Mouse (Mus musculus) limb, embryonic 12.5 days (tissue): ENCODE measurements around the gene Relch. TPM values are rescaled to one million over a fixed set of nuclear protein-coding genes. Genes with fewer than 3 reads are reported as not detected.

ENCODE experiments used
- ATAC-seq: fragments of 200-750 bp; cut with Nextera tagmentation; 2 replicates; pipeline ENCODE4 v1.8.0; 2017; ENCODE audit warnings: low read depth, moderate TSS enrichment; ENCODE audit not compliant: insufficient number of reproducible peaks, insufficient read depth, low FRiP score, low TSS enrichment
- H3K27ac ChIP-seq: fragments of 300-500 bp; sonication (generic); 2 replicates; pipeline ENCODE4 v1.5.1; 2016; ENCODE audit warnings: mild to moderate bottlenecking, moderate library complexity
- H3K27me3 ChIP-seq: fragments of 300-500 bp; sonication (generic); 2 replicates; pipeline ENCODE4 v1.6.1; 2016; ENCODE audit warnings: mild to moderate bottlenecking, moderate library complexity
- H3K36me3 ChIP-seq: fragments of 300-500 bp; sonication (generic); 2 replicates; pipeline ENCODE4 v1.6.1; 2016; ENCODE audit warnings: mild to moderate bottlenecking, moderate library complexity
- H3K4me1 ChIP-seq: fragments of 300-500 bp; sonication (generic); replicated peaks from 2 replicates; pipeline ENCODE4 v1.6.1; 2016
- H3K4me2 ChIP-seq: fragments of 300-500 bp; sonication (generic); 2 replicates; pipeline ENCODE4 v1.6.1; 2016; ENCODE audit warnings: mild to moderate bottlenecking, moderate library complexity
- H3K4me3 ChIP-seq: fragments of 300-500 bp; sonication (generic); replicated peaks from 2 replicates; pipeline ENCODE4 v1.5.1; 2016; ENCODE audit warnings: mild to moderate bottlenecking
- H3K9ac ChIP-seq: fragments of 300-500 bp; sonication (generic); replicated peaks from 2 replicates; pipeline ENCODE4 v1.6.1; 2016; ENCODE audit warnings: mild to moderate bottlenecking, moderate library complexity
- H3K9me3 ChIP-seq: fragments of 300-500 bp; sonication (generic); 2 replicates; pipeline ENCODE4 v1.6.1; 2016; ENCODE audit warnings: mild to moderate bottlenecking, moderate library complexity
- WGBS: fragments of 180-500 bp; shearing (Covaris S2); methylation state at CpG from one replicate; pipeline ENCODE4 v1.1.7; 2016; 5-methylcytosine and 5-hydroxymethylcytosine counted together
- polyA plus RNA-seq: library from polyadenylated mRNA; unstranded; fragments of >200 nt; fragmentation: Nextera tagmentation; extraction: Ambion mirVana; gene quantifications from 2 replicates; pipeline ENCODE4 v1.2.1, GENCODE M21; 2016

Relch gene
- polyA plus RNA-seq, 1 experiment from 2014 or later, result 29.7 TPM

GRCm38 (mm10) chr1:105776426-105776825 is 112.8 kb downstream of the Relch start:
- 92% methylated on average over 4 of the region's 4 CpGs for WGBS
- Histone ChIP-seq H3K27me3 (peaks cover 35% of the 10 kb centered on the region), H3K9me3 (no peaks in the 10 kb centered on the region), H3K27ac (no peak overlapping the region), H3K4me3 (no peak overlapping the region), H3K4me1 (0 out of 2 replicates have a peak, but pooled peaks cover 3% of the 10 kb centered on the region), H3K9ac (no peak overlapping the region), H3K36me3 (no peaks in the 10 kb centered on the region), H3K4me2 (no peak overlapping the region)
- no peak for ATAC-seq

DNA sequence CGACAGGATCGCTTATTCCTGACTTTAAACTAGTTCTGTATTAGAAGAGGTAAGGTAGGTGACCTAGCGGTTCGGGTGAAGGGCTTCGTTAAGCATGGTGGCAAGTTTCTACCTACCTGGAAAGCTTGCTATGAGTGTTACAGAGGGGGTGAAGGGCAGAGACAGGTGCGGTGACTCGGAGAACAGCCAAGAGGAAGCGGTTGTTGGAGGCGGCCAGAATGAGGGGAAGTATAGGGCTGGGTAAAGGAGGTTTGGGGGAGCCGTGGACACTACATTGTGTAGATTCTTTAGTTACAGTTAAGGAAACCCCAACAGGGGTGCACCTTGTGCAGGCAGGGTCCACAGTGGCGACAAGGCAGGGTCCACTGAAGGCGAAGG is 116.4 kb downstream of the Relch start:
- Histone ChIP-seq H3K9ac (no peak overlapping the region), H3K27me3 (peaks cover 56% of the 10 kb centered on the region), H3K27ac (no peak overlapping the region), H3K4me1 (peaks cover 9% of the 10 kb centered on the region; the same call in 1 of the 2 replicates), H3K9me3 (no peaks in the 10 kb centered on the region), H3K4me3 (peak overlapping the region; percentile 58), H3K36me3 (no peaks in the 10 kb centered on the region), H3K4me2 (peak overlapping the region; percentile 94)
- 34% methylated on average over 12 of the region's 12 CpGs for WGBS
- peak; percentile 60 for ATAC-seq

GRCm38 (mm10) chr1:105780457-105781364 is 117.0 kb downstream of the Relch start, which contains the start of gene Tnfrsf11a:
Gene Tnfrsf11a (plus strand): TSS chr1:105780718.
- 3% methylated on average over 67 of the region's 77 CpGs for WGBS
- peak within 1 kb of the TSS; percentile 58 for H3K4me3 ChIP-seq
- peak within 1 kb of the TSS; percentile 94 for H3K4me2 ChIP-seq
- ATAC-seq, result peak; percentile 60; the same call in 1 of the 2 replicates
- H3K27me3 ChIP-seq, result peaks cover 56% of the 10 kb centered on the region
- H3K9ac ChIP-seq, result peak within 1 kb of the TSS; percentile 53
- H3K9me3 ChIP-seq, result no peaks in the 10 kb centered on the region
- peaks cover 12% of the 10 kb centered on the region; the same call in 1 of the 2 replicates for H3K4me1 ChIP-seq
- H3K27ac ChIP-seq, result no peak within 1 kb of the TSS
- no peaks in the 10 kb centered on the region for H3K36me3 ChIP-seq

GRCm38 (mm10) chr1:105781391-105782146 is 117.9 kb downstream of the Relch start:
- H3K4me2 ChIP-seq, result peak overlapping the region; percentile 94; the same call in 1 of the 2 replicates
- no peaks in the 10 kb centered on the region for H3K9me3 ChIP-seq
- H3K27me3 ChIP-seq, result peaks cover 56% of the 10 kb centered on the region
- no peak for ATAC-seq
- H3K4me1 ChIP-seq, result peaks cover 12% of the 10 kb centered on the region; the same call in 1 of the 2 replicates
- H3K4me3 ChIP-seq, result peak overlapping the region; percentile 58
- 32% methylated on average over 12 of the region's 12 CpGs for WGBS
- no peak overlapping the region for H3K9ac ChIP-seq
- no peaks in the 10 kb centered on the region for H3K36me3 ChIP-seq
- H3K27ac ChIP-seq, result no peak overlapping the region

DNA sequence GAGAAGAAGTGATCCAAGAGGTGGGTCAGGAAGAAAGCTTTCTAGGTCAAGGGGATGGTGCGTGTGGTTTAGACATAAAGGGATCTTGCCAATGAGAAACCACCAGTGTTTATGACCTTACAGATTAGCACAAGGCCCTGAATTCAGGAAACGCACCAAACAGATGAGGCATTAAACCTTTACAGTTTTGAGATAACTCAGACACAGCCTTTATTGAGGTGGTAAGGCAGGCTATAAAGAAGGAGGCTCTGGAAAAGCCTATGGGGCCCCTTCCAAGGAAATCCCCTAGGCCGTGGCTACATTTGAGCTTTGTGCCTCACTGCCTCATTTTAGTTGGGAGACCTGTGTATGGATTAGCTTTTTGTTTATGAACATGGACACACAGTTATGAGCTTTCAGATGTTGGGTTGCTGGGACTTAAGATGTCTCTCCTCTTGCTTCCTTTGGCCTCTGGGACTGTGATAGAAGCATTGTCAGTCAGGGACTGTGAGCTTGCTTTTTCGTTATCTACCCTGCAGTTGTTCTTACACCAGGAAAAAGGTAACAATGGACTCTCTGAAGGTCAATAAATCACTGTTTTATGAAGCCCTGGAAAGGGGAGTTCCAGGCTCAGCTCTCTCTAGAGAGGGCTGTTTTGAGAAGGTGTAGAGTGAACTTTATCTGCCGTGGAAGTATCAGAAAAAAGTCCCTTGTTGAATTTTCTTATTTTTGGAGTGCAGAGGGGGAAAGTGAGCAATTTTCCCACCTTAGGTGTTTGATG is 120.8 kb downstream of the Relch start:
- no peak overlapping the region for H3K9ac ChIP-seq
- H3K27ac ChIP-seq, result no peak overlapping the region
- H3K36me3 ChIP-seq, result no peaks in the 10 kb centered on the region
- no peak for ATAC-seq
- no peak overlapping the region for H3K4me3 ChIP-seq
- H3K4me2 ChIP-seq, result no peak overlapping the region
- H3K9me3 ChIP-seq, result no peaks in the 10 kb centered on the region
- peaks cover 12% of the 10 kb centered on the region; the same call in 1 of the 2 replicates for H3K4me1 ChIP-seq
- 30% methylated on average over 5 of the region's 5 CpGs for WGBS
- H3K27me3 ChIP-seq, result peaks cover 39% of the 10 kb centered on the region

- no peak for ATAC-seq
- 55% methylated on average over 4 of the region's 4 CpGs for WGBS
Observed at GRCm38 (mm10) chr1:105785146-105785545, 121.5 kb downstream of the Relch start.

DNA sequence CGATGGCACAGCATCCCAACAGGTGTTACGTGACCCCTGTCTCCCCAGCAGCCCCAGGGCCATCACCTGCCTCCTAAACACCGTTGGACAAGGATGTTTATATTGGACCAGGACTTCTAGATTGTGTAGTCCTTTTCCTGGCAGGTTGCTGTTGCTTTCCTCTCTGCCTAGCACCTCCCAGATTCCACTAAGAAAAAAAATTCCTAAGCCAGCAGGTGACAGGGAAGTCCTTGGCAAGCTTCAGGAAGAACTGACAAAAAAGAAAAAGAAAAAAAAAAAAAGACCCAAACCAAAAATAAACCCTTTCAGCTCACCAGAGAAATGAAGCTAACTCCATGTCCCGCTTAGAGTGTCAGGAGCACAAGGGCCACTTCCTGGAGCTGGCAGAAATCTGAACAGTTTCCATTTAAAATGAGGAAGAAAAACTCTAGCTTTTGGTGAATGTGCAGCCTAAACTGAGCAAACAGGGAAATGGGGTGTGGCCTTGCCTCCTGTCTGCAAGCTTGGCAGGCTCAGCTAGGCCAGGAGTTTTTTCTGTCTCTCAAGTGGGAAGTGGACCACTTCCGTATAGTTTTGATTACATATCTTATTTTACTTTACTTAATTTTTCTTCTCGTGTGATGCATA is 123.2 kb downstream of the Relch start:
- no peaks in the 10 kb centered on the region for H3K9me3 ChIP-seq
- H3K9ac ChIP-seq, result no peak overlapping the region
- H3K27me3 ChIP-seq, result peaks cover 17% of the 10 kb centered on the region
- H3K36me3 ChIP-seq, result no peaks in the 10 kb centered on the region
- no peak overlapping the region for H3K4me2 ChIP-seq
- ATAC-seq, result no peak
- H3K4me3 ChIP-seq, result no peak overlapping the region
- no peak overlapping the region for H3K27ac ChIP-seq
- peaks cover 9% of the 10 kb centered on the region; the same call in 1 of the 2 replicates for H3K4me1 ChIP-seq
- 73% methylated on average over 6 of the region's 6 CpGs for WGBS

More at GRCm38 (mm10) chr1:105785146-105785545, 121.5 kb downstream of the Relch start:
- no peaks in the 10 kb centered on the region for H3K36me3 ChIP-seq
- H3K27ac ChIP-seq, result no peak overlapping the region
- H3K27me3 ChIP-seq, result peaks cover 33% of the 10 kb centered on the region
- no peak overlapping the region for H3K9ac ChIP-seq
- H3K4me2 ChIP-seq, result no peak overlapping the region
- H3K4me3 ChIP-seq, result no peak overlapping the region
- H3K4me1 ChIP-seq, result peaks cover 12% of the 10 kb centered on the region; the same call in 1 of the 2 replicates
- no peaks in the 10 kb centered on the region for H3K9me3 ChIP-seq

GRCm38 (mm10) chr1:105790103-105790502 is 126.4 kb downstream of the Relch start:
- Histone ChIP-seq H3K4me3 (no peak overlapping the region), H3K4me2 (no peak overlapping the region), H3K27me3 (no peaks in the 10 kb centered on the region), H3K9me3 (no peaks in the 10 kb centered on the region), H3K4me1 (peaks cover 2% of the 10 kb centered on the region; the same call in 1 of the 2 replicates), H3K36me3 (no peaks in the 10 kb centered on the region), H3K9ac (no peak overlapping the region), H3K27ac (no peak overlapping the region)
- ATAC-seq, result no peak
- 93% methylated on average over 2 of the region's 3 CpGs for WGBS

DNA sequence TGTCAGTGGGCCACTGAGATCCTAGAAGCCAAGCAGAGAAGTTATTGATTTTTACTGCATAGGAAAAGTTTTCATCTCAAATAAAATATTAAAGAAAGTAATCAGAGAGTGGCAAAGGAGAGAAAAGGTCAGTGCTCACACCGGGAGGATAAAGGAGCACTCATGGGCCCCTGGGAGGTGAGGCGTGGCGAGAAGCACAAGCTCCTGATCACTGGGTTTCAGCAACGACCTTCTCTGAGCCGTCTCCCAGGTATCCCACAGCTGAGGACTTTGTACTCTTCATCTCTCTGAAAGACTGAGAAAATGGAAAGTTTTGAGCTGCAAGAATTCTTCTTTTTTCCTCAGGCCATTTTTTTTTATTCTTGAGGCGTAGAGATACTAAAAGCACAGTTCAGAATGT is 131.0 kb downstream of the Relch start:
- 88% methylated on average over 6 of the region's 6 CpGs for WGBS

GRCm38 (mm10) chr1:105795705-105796104 is 132.0 kb downstream of the Relch start:
- H3K36me3 ChIP-seq, result no peaks in the 10 kb centered on the region
- H3K27me3 ChIP-seq, result no peaks in the 10 kb centered on the region
- no peaks in the 10 kb centered on the region for H3K9me3 ChIP-seq
- ATAC-seq, result no peak
- no peaks in the 10 kb centered on the region for H3K4me1 ChIP-seq
- H3K4me2 ChIP-seq, result no peak overlapping the region
- 92% methylated on average over 4 of the region's 4 CpGs for WGBS
- H3K27ac ChIP-seq, result no peak overlapping the region
- no peak overlapping the region for H3K9ac ChIP-seq
- no peak overlapping the region for H3K4me3 ChIP-seq

More for the DNA sequence above, 131.0 kb downstream of the Relch start:
- Histone ChIP-seq H3K36me3 (no peaks in the 10 kb centered on the region), H3K9me3 (no peaks in the 10 kb centered on the region), H3K27ac (no peak overlapping the region), H3K4me3 (no peak overlapping the region), H3K9ac (no peak overlapping the region), H3K27me3 (no peaks in the 10 kb centered on the region), H3K4me1 (no peaks in the 10 kb centered on the region), H3K4me2 (no peak overlapping the region)
- ATAC-seq, result no peak
